In the genomic region with DNA sequence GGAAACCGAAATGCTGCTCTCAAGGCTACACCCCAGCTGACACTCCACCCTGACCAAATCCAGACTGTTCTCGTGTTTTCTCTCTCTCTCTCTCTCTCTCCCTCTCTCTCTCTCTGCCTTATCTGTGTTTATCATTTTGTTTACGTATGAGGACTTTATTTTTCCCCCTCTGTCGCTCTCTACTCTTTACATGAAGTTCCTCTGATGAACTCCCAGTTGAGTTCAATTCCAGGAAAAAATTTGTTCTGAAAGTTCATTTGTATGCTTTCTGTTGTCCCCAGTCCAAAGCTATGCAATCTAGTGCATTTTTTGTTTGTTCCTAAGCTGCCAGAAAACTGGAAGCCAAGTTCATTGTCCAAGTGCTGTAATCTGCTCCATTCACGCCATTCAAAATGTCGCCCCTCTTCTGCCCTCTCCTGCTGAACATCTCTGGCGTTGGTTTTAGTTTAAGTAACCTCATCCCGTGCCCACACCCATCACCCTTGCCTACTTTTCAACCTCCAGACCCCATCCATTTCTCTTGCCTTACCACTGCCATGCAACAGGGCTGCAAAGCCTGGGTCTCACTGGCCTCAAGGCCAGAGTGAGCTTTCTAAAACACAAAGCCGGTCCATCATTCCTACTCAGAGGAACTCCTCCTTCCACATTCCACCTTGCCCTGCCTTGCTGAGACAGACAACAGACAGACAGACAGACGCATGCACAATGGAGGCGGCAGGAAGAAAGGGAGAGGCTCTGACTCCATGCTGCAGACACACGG, we compare ENCODE assay signal across 8 mouse cellular contexts. TPM values are rescaled to one million over a fixed set of nuclear protein-coding genes. Genes with fewer than 3 reads are reported as not detected.
DNase-seq lines count a peak whose midpoint lies in the region; ATAC-seq lines count a peak whose summit lies in the region.

No protein-coding gene starts in this region.

- peaks cover 3% of the 10 kb centered on the region for H3K4me1 ChIP-seq in liver, embryonic 11.5 days (replicated peaks; ENCODE audit: control insufficient read depth, insufficient read depth, low read length)
- H3K4me1 ChIP-seq in liver, embryonic 12.5 days, result peaks cover 19% of the 10 kb centered on the region; the same call in 1 of the 2 replicates
- H3K4me1 ChIP-seq in embryonic facial prominence, embryonic 15.5 days, result peaks cover 49% of the 10 kb centered on the region
- peaks cover 32% of the 10 kb centered on the region for H3K4me1 ChIP-seq in hindbrain, embryonic 16.5 days (ENCODE audit: control insufficient read depth, insufficient read depth, low read depth, low read length)
- peaks cover 25% of the 10 kb centered on the region for H3K4me1 ChIP-seq in neural tube, embryonic 14.5 days (ENCODE audit: control insufficient read depth, insufficient read depth, low read length)

- 61% methylated on average over 12 of the region's 12 CpGs for WGBS in liver, embryonic 11.5 days
- 58% methylated on average over 12 of the region's 12 CpGs for WGBS in liver, embryonic 12.5 days (ENCODE audit: insufficient replicate concordance)
- WGBS in embryonic facial prominence, embryonic 15.5 days, result 64% methylated on average over 12 of the region's 12 CpGs
- 55% methylated on average over 12 of the region's 12 CpGs for WGBS in hindbrain, embryonic 16.5 days
- 72% methylated on average over 12 of the region's 12 CpGs for WGBS in neural tube, embryonic 14.5 days

- no peak for ATAC-seq in liver, embryonic 11.5 days (replicated peaks; ENCODE audit: low FRiP score)
- ATAC-seq in liver, embryonic 12.5 days, result no peak
- no peak for ATAC-seq in embryonic facial prominence, embryonic 15.5 days (ENCODE audit: insufficient number of reproducible peaks, low FRiP score, low TSS enrichment, low read depth)
- ATAC-seq in hindbrain, embryonic 16.5 days, result no peak
- ATAC-seq in neural tube, embryonic 14.5 days (ENCODE audit: low read depth), result no peak

- no peaks in the 10 kb centered on the region for H3K9me3 ChIP-seq in liver, embryonic 11.5 days (ENCODE audit: control insufficient read depth, low read length)
- no peaks in the 10 kb centered on the region for H3K9me3 ChIP-seq in liver, embryonic 12.5 days (replicated peaks)
- no peaks in the 10 kb centered on the region for H3K9me3 ChIP-seq in embryonic facial prominence, embryonic 15.5 days (replicated peaks)
- no peaks in the 10 kb centered on the region for H3K9me3 ChIP-seq in hindbrain, embryonic 16.5 days (ENCODE audit: control insufficient read depth, low read length)
- H3K9me3 ChIP-seq in neural tube, embryonic 14.5 days (ENCODE audit: control insufficient read depth, low read length), result no peaks in the 10 kb centered on the region

- H3K27ac ChIP-seq in liver, embryonic 11.5 days (ENCODE audit: low read depth, low read length), result no peak overlapping the region
- no peak overlapping the region for H3K27ac ChIP-seq in liver, embryonic 12.5 days
- 0 out of 2 replicates have a peak overlapping the region, but pooled peaks have one; percentile 11 for H3K27ac ChIP-seq in embryonic facial prominence, embryonic 15.5 days (replicated peaks)
- H3K27ac ChIP-seq in hindbrain, embryonic 16.5 days (ENCODE audit: low read depth, low read length), result no peak overlapping the region
- no peak overlapping the region for H3K27ac ChIP-seq in neural tube, embryonic 14.5 days (ENCODE audit: low read depth, low read length)

- no peak overlapping the region for H3K9ac ChIP-seq in liver, embryonic 11.5 days (ENCODE audit: low read depth, low read length)
- H3K9ac ChIP-seq in liver, embryonic 12.5 days, result no peak overlapping the region
- no peak overlapping the region for H3K9ac ChIP-seq in embryonic facial prominence, embryonic 15.5 days
- peak overlapping the region; percentile 42; the same call in 1 of the 2 replicates for H3K9ac ChIP-seq in hindbrain, embryonic 16.5 days (ENCODE audit: low read depth, low read length)
- peak overlapping the region; percentile 21; the same call in 1 of the 2 replicates for H3K9ac ChIP-seq in neural tube, embryonic 14.5 days (replicated peaks; ENCODE audit: low read depth, low read length)

- H3K4me3 ChIP-seq in liver, embryonic 11.5 days (ENCODE audit: low read depth, low read length), result no peak overlapping the region
- H3K4me3 ChIP-seq in liver, embryonic 12.5 days, result no peak overlapping the region
- H3K4me3 ChIP-seq in embryonic facial prominence, embryonic 15.5 days (replicated peaks), result 0 out of 2 replicates have a peak overlapping the region, but pooled peaks have one; percentile 7
- peak overlapping the region; percentile 66 for H3K4me3 ChIP-seq in hindbrain, embryonic 16.5 days (ENCODE audit: low read length)
- H3K4me3 ChIP-seq in neural tube, embryonic 14.5 days (ENCODE audit: low read depth, low read length), result peak overlapping the region; percentile 73; the same call in 1 of the 2 replicates

- no peak for DNase-seq in liver, embryonic 11.5 days (ENCODE audit: low spot score)
- no peak for DNase-seq in embryo, embryonic 11 days
- DNase-seq in layer of hippocampus, adult 8-10 months (ENCODE audit: low spot score in 2 of 2), result no peak
- DNase-seq in urinary bladder, postnatal 10 days (ENCODE audit: low spot score), result no peak

- no peaks in the 10 kb centered on the region; the same call in 1 of the 2 replicates for H3K36me3 ChIP-seq in liver, embryonic 11.5 days (ENCODE audit: control insufficient read depth, insufficient read depth, low read length)
- H3K36me3 ChIP-seq in liver, embryonic 12.5 days, result no peaks in the 10 kb centered on the region
- no peaks in the 10 kb centered on the region for H3K36me3 ChIP-seq in embryonic facial prominence, embryonic 15.5 days
- H3K36me3 ChIP-seq in hindbrain, embryonic 16.5 days (ENCODE audit: control insufficient read depth, insufficient read depth, low read length), result no peaks in the 10 kb centered on the region
- H3K36me3 ChIP-seq in neural tube, embryonic 14.5 days (ENCODE audit: control insufficient read depth, insufficient read depth, low read length), result no peaks in the 10 kb centered on the region

- H3K4me2 ChIP-seq in liver, embryonic 11.5 days, result peak overlapping the region; percentile 2; the same call in 1 of the 2 replicates
- no peak overlapping the region for H3K4me2 ChIP-seq in liver, embryonic 12.5 days
- peak overlapping the region; percentile 17; the same call in 1 of the 2 replicates for H3K4me2 ChIP-seq in embryonic facial prominence, embryonic 15.5 days (replicated peaks)
- H3K4me2 ChIP-seq in hindbrain, embryonic 16.5 days (ENCODE audit: low read length), result peak overlapping the region; percentile 64
- peak overlapping the region; percentile 40 for H3K4me2 ChIP-seq in neural tube, embryonic 14.5 days (ENCODE audit: low read depth, low read length)

- H3K27me3 ChIP-seq in liver, embryonic 11.5 days (replicated peaks; ENCODE audit: control insufficient read depth, insufficient read depth, low read length), result peaks cover 31% of the 10 kb centered on the region
- H3K27me3 ChIP-seq in liver, embryonic 12.5 days (replicated peaks), result peaks cover 58% of the 10 kb centered on the region
- H3K27me3 ChIP-seq in embryonic facial prominence, embryonic 15.5 days, result no peaks in the 10 kb centered on the region
- H3K27me3 ChIP-seq in hindbrain, embryonic 16.5 days (replicated peaks; ENCODE audit: control insufficient read depth, insufficient read depth, low read length), result no peaks in the 10 kb centered on the region
- no peaks in the 10 kb centered on the region for H3K27me3 ChIP-seq in neural tube, embryonic 14.5 days (ENCODE audit: control insufficient read depth, insufficient read depth, low read length)

RNA-seq across cellular contexts. Expression of a gene that starts 2.6 kb away (rescaled TPM):
- polyA plus RNA-seq in liver, embryonic 11.5 days (2014; fragmentation: Nextera tagmentation; extraction: Ambion mirVana), result 12.4 and 12.6 TPM in 2 replicates
- 4.6 and 5.0 TPM in 2 replicates for polyA plus RNA-seq in liver, embryonic 12.5 days (2016; fragmentation: Nextera tagmentation; extraction: Ambion mirVana)
- 21.1 and 22.7 TPM in 2 replicates for polyA plus RNA-seq in embryonic facial prominence, embryonic 15.5 days (2015; fragmentation: Nextera tagmentation; extraction: Ambion mirVana)
- polyA plus RNA-seq in hindbrain, embryonic 16.5 days (2015; fragmentation: Nextera tagmentation; extraction: Ambion mirVana), result 12.8 and 17.6 TPM in 2 replicates
- 20.1 and 24.5 TPM in 2 replicates for polyA plus RNA-seq in neural tube, embryonic 14.5 days (2014; fragmentation: Nextera tagmentation; extraction: Ambion mirVana)
- total RNA-seq in layer of hippocampus, adult 8-10 months (2022), result 10 to 100 TPM; 31.0 to 41.5 (median 36.2) TPM

RNA-seq across cellular contexts. Expression of a gene that starts 18.6 kb away (rescaled TPM):
- 20.6 and 22.8 TPM in 2 replicates for polyA plus RNA-seq in liver, embryonic 11.5 days (2014; fragmentation: Nextera tagmentation; extraction: Ambion mirVana)
- 11.9 and 13.1 TPM in 2 replicates for polyA plus RNA-seq in liver, embryonic 12.5 days (2016; fragmentation: Nextera tagmentation; extraction: Ambion mirVana)
- polyA plus RNA-seq in embryonic facial prominence, embryonic 15.5 days (2015; fragmentation: Nextera tagmentation; extraction: Ambion mirVana), result 36.5 and 44.9 TPM in 2 replicates
- polyA plus RNA-seq in hindbrain, embryonic 16.5 days (2015; fragmentation: Nextera tagmentation; extraction: Ambion mirVana), result 42.6 and 47.9 TPM in 2 replicates
- 30.3 and 45.1 TPM in 2 replicates for polyA plus RNA-seq in neural tube, embryonic 14.5 days (2014; fragmentation: Nextera tagmentation; extraction: Ambion mirVana)
- total RNA-seq in layer of hippocampus, adult 8-10 months (2022), result 10 to 100 TPM; 27.6 to 34.5 (median 34.0) TPM

RNA-seq across cellular contexts. Expression of a gene that starts 30.5 kb away (rescaled TPM):
- polyA plus RNA-seq in liver, embryonic 11.5 days (2014; fragmentation: Nextera tagmentation; extraction: Ambion mirVana), result 2.9 and 3.5 TPM in 2 replicates
- 0.89 and 1.5 TPM in 2 replicates for polyA plus RNA-seq in liver, embryonic 12.5 days (2016; fragmentation: Nextera tagmentation; extraction: Ambion mirVana)
- polyA plus RNA-seq in embryonic facial prominence, embryonic 15.5 days (2015; fragmentation: Nextera tagmentation; extraction: Ambion mirVana), result 0.83 and 1.3 TPM in 2 replicates
- polyA plus RNA-seq in hindbrain, embryonic 16.5 days (2015; fragmentation: Nextera tagmentation; extraction: Ambion mirVana), result 1.6 and 1.9 TPM in 2 replicates
- 1.1 TPM in 2 replicates for polyA plus RNA-seq in neural tube, embryonic 14.5 days (2014; fragmentation: Nextera tagmentation; extraction: Ambion mirVana)
- 1 to 10 TPM in 1 of 4 experiments, not detected in 3; 1.2 TPM for total RNA-seq in layer of hippocampus, adult 8-10 months (2022)

RNA-seq across cellular contexts. Expression of a gene that starts 37.3 kb away (rescaled TPM):
- polyA plus RNA-seq in liver, embryonic 11.5 days (2014; fragmentation: Nextera tagmentation; extraction: Ambion mirVana), result 311 and 331 TPM in 2 replicates
- polyA plus RNA-seq in liver, embryonic 12.5 days (2016; fragmentation: Nextera tagmentation; extraction: Ambion mirVana), result 252 and 269 TPM in 2 replicates
- 332 and 334 TPM in 2 replicates for polyA plus RNA-seq in embryonic facial prominence, embryonic 15.5 days (2015; fragmentation: Nextera tagmentation; extraction: Ambion mirVana)
- polyA plus RNA-seq in hindbrain, embryonic 16.5 days (2015; fragmentation: Nextera tagmentation; extraction: Ambion mirVana), result 482 and 563 TPM in 2 replicates
- polyA plus RNA-seq in neural tube, embryonic 14.5 days (2014; fragmentation: Nextera tagmentation; extraction: Ambion mirVana), result 430 and 561 TPM in 2 replicates
- total RNA-seq in layer of hippocampus, adult 8-10 months (2022), result 100 to 1,000 TPM; 168 to 170 (median 168) TPM

Comparison
In these comparisons a context has a peak if more than half of its experiments do, and no peak if none do; other contexts are left out.
1. H3K4me3 ChIP-seq: peak in embryonic facial prominence, embryonic 15.5 days (single experiment), hindbrain, embryonic 16.5 days (single experiment) and neural tube, embryonic 14.5 days (single experiment); none in liver, embryonic 11.5 days (single experiment) and liver, embryonic 12.5 days (single experiment).
2. H3K9ac ChIP-seq: peak in hindbrain, embryonic 16.5 days (single experiment) and neural tube, embryonic 14.5 days (single experiment); none in liver, embryonic 11.5 days (single experiment), liver, embryonic 12.5 days (single experiment) and embryonic facial prominence, embryonic 15.5 days (single experiment).